Mouse (Mus musculus) neural tube, embryonic 13.5 days (tissue): ENCODE results near the gene Csta1. TPM values are rescaled to one million over a fixed set of nuclear protein-coding genes. Genes with fewer than 3 reads are reported as not detected.
"Not testable (repeated sequence)": the region's sequence is repeated elsewhere in the genome, so short reads cannot be mapped to it uniquely, and the experiment has no call there.

Experiments
- ATAC-seq: fragments of 200-750 bp; cut with Nextera tagmentation; 2 replicates; pipeline ENCODE4 v1.8.0; 2017; ENCODE audit warnings: low read depth, mild to moderate bottlenecking, moderate TSS enrichment, moderate library complexity
- H3K27ac ChIP-seq: fragments of 300-500 bp; sonication (generic); replicated peaks from 2 replicates; pipeline ENCODE4 v1.5.1; 2015; ENCODE audit warnings: moderate library complexity, mild to moderate bottlenecking, inconsistent platforms
- H3K27me3 ChIP-seq: fragments of 300-500 bp; sonication (generic); 2 replicates; pipeline ENCODE4 v1.6.1; 2015; ENCODE audit warnings: mild to moderate bottlenecking, inconsistent platforms
- H3K36me3 ChIP-seq: fragments of 300-500 bp; sonication (generic); 2 replicates; pipeline ENCODE4 v1.6.1; 2015; ENCODE audit warnings: mild to moderate bottlenecking, inconsistent platforms
- H3K4me1 ChIP-seq: fragments of 300-500 bp; sonication (generic); replicated peaks from 2 replicates; pipeline ENCODE4 v1.6.1; 2015; ENCODE audit warnings: inconsistent platforms
- H3K4me2 ChIP-seq: fragments of 300-500 bp; sonication (generic); 2 replicates; pipeline ENCODE4 v1.6.1; 2015; ENCODE audit warnings: inconsistent platforms, mild to moderate bottlenecking, moderate library complexity
- H3K4me3 ChIP-seq: fragments of 300-500 bp; sonication (generic); 2 replicates; pipeline ENCODE4 v1.5.1; 2015; ENCODE audit warnings: mild to moderate bottlenecking, inconsistent platforms
- H3K9ac ChIP-seq: fragments of 300-500 bp; sonication (generic); 2 replicates; pipeline ENCODE4 v1.6.1; 2015; ENCODE audit warnings: moderate library complexity, mild to moderate bottlenecking, inconsistent platforms
- H3K9me3 ChIP-seq: fragments of 300-500 bp; sonication (generic); 2 replicates; pipeline ENCODE4 v1.6.1; 2016; ENCODE audit warnings: inconsistent platforms
- WGBS: fragments of 180-500 bp; shearing (Covaris S2); methylation state at CpG from one replicate; pipeline ENCODE4 v1.1.7; 2015; 5-methylcytosine and 5-hydroxymethylcytosine counted together
- polyA plus RNA-seq: library from polyadenylated mRNA; unstranded; fragments of >200 nt; fragmentation: Nextera tagmentation; extraction: Ambion mirVana; gene quantifications from 2 replicates; pipeline ENCODE4 v1.2.1, GENCODE M21; 2015

Gene Csta1
- not detected in 2 replicates for polyA plus RNA-seq

- Histone ChIP-seq H3K27ac (no peak within 1 kb of the TSS), H3K4me1 (no peaks in the 10 kb centered on the region), H3K9me3 (no peaks in the 10 kb centered on the region), H3K9ac (no peak within 1 kb of the TSS), H3K36me3 (no peaks in the 10 kb centered on the region), H3K4me3 (no peak within 1 kb of the TSS), H3K4me2 (no peak within 1 kb of the TSS), H3K27me3 (no peaks in the 10 kb centered on the region)
- ATAC-seq: no peak
- 78% methylated on average over 1 of the region's 1 CpGs for WGBS
Measured at GRCm38 (mm10) chr16:36131141-36131540, at the start of gene Csta1. Gene Csta1 (minus strand): TSS chr16:36131241.

GRCm38 (mm10) chr16:36179910-36180309, 48.9 kb upstream of the Csta1 start:
- Histone ChIP-seq H3K9ac (no peak overlapping the region), H3K27me3 (no peaks in the 10 kb centered on the region), H3K4me3 (no peak overlapping the region), H3K9me3 (no peaks in the 10 kb centered on the region), H3K4me2 (no peak overlapping the region), H3K27ac (no peak overlapping the region), H3K36me3 (no peaks in the 10 kb centered on the region), H3K4me1 (no peaks in the 10 kb centered on the region)
- WGBS: 89% methylated on average over 2 of the region's 2 CpGs
- ATAC-seq: no peak

- Histone ChIP-seq H3K4me3 (no peak overlapping the region), H3K9ac (no peak overlapping the region), H3K4me1 (no peaks in the 10 kb centered on the region), H3K27ac (no peak overlapping the region), H3K36me3 (no peaks in the 10 kb centered on the region), H3K9me3 (no peaks in the 10 kb centered on the region), H3K4me2 (no peak overlapping the region), H3K27me3 (no peaks in the 10 kb centered on the region)
- no peak for ATAC-seq
Measured at GRCm38 (mm10) chr16:36176108-36176507, 45.1 kb upstream of the Csta1 start.

GRCm38 (mm10) chr16:36167841-36168240, 36.8 kb upstream of the Csta1 start:
- H3K9ac ChIP-seq, ATAC-seq, H3K4me1 ChIP-seq, H3K9me3 ChIP-seq, H3K4me3 ChIP-seq, H3K27me3 ChIP-seq, H3K36me3 ChIP-seq, H3K27ac ChIP-seq, H3K4me2 ChIP-seq: not testable (repeated sequence)
- 76% methylated on average over 10 of the region's 10 CpGs for WGBS

GRCm38 (mm10) chr16:36156402-36156975, 25.4 kb upstream of the Csta1 start, which contains the start of gene Stfa2l1:
Gene Stfa2l1 (plus strand): TSS chr16:36156811.
- Histone ChIP-seq H3K9ac (no peak within 1 kb of the TSS), H3K4me3 (no peak within 1 kb of the TSS), H3K36me3 (no peaks in the 10 kb centered on the region), H3K4me1 (no peaks in the 10 kb centered on the region), H3K4me2 (no peak within 1 kb of the TSS), H3K9me3 (no peaks in the 10 kb centered on the region), H3K27me3 (no peaks in the 10 kb centered on the region), H3K27ac (no peak within 1 kb of the TSS)
- no peak for ATAC-seq

- no peak overlapping the region for H3K4me3 ChIP-seq
- no peak overlapping the region for H3K4me2 ChIP-seq
- H3K9me3 ChIP-seq: no peaks in the 10 kb centered on the region
- no peak overlapping the region for H3K9ac ChIP-seq
- ATAC-seq: no peak
- no peaks in the 10 kb centered on the region for H3K27me3 ChIP-seq
- H3K27ac ChIP-seq: no peak overlapping the region
- H3K36me3 ChIP-seq: no peaks in the 10 kb centered on the region
- H3K4me1 ChIP-seq: no peaks in the 10 kb centered on the region
- 75% methylated on average over 2 of the region's 2 CpGs for WGBS
Measured at GRCm38 (mm10) chr16:36138201-36138600, 7.2 kb upstream of the Csta1 start.

GRCm38 (mm10) chr16:36128092-36128491, 2.9 kb downstream of the Csta1 start:
- ATAC-seq: no peak
- 88% methylated on average over 7 of the region's 7 CpGs for WGBS

GRCm38 (mm10) chr16:36115751-36116150, 15.3 kb downstream of the Csta1 start:
- not testable (repeated sequence) for H3K36me3 ChIP-seq, H3K9me3 ChIP-seq, ATAC-seq, H3K27me3 ChIP-seq, H3K4me1 ChIP-seq, H3K27ac ChIP-seq, H3K4me2 ChIP-seq, H3K9ac ChIP-seq, H3K4me3 ChIP-seq
- 93% methylated on average over 6 of the region's 6 CpGs for WGBS

More at GRCm38 (mm10) chr16:36128092-36128491, 2.9 kb downstream of the Csta1 start:
- Histone ChIP-seq H3K27me3 (no peaks in the 10 kb centered on the region), H3K9ac (no peak overlapping the region), H3K4me3 (no peak overlapping the region), H3K36me3 (no peaks in the 10 kb centered on the region), H3K9me3 (no peaks in the 10 kb centered on the region), H3K4me1 (no peaks in the 10 kb centered on the region), H3K27ac (no peak overlapping the region), H3K4me2 (no peak overlapping the region)

- H3K4me2 ChIP-seq, H3K27me3 ChIP-seq, H3K4me3 ChIP-seq, H3K9ac ChIP-seq, H3K9me3 ChIP-seq, H3K36me3 ChIP-seq, H3K4me1 ChIP-seq, H3K27ac ChIP-seq, ATAC-seq: not testable (repeated sequence)
Measured at GRCm38 (mm10) chr16:36111486-36111885, 19.6 kb downstream of the Csta1 start.

GRCm38 (mm10) chr16:36102211-36102610, 28.8 kb downstream of the Csta1 start:
- H3K4me2 ChIP-seq: no peak overlapping the region
- H3K4me1 ChIP-seq: no peaks in the 10 kb centered on the region
- no peaks in the 10 kb centered on the region for H3K36me3 ChIP-seq
- H3K9me3 ChIP-seq: no peaks in the 10 kb centered on the region
- no peak overlapping the region for H3K4me3 ChIP-seq
- WGBS: 90% methylated on average over 1 of the region's 1 CpGs
- H3K9ac ChIP-seq: no peak overlapping the region
- no peak for ATAC-seq
- H3K27ac ChIP-seq: no peak overlapping the region
- H3K27me3 ChIP-seq: no peaks in the 10 kb centered on the region

- Histone ChIP-seq H3K27me3 (no peaks in the 10 kb centered on the region), H3K4me2 (no peak overlapping the region), H3K4me3 (no peak overlapping the region), H3K9me3 (no peaks in the 10 kb centered on the region), H3K36me3 (no peaks in the 10 kb centered on the region), H3K27ac (no peak overlapping the region), H3K4me1 (no peaks in the 10 kb centered on the region), H3K9ac (no peak overlapping the region)
- no peak for ATAC-seq
- WGBS: 87% methylated on average over 1 of the region's 1 CpGs
Measured at GRCm38 (mm10) chr16:36101526-36101925, 29.5 kb downstream of the Csta1 start.

GRCm38 (mm10) chr16:36097813-36098499, 33.1 kb downstream of the Csta1 start:
- not testable (repeated sequence) for H3K36me3 ChIP-seq, ATAC-seq

GRCm38 (mm10) chr16:36094079-36094478, 37.0 kb downstream of the Csta1 start:
- no peak overlapping the region for H3K4me2 ChIP-seq
- H3K9ac ChIP-seq: no peak overlapping the region
- ATAC-seq: no peak
- 85% methylated on average over 3 of the region's 3 CpGs for WGBS
- H3K27ac ChIP-seq: no peak overlapping the region
- no peaks in the 10 kb centered on the region for H3K9me3 ChIP-seq
- H3K36me3 ChIP-seq: peaks cover 14% of the 10 kb centered on the region
- H3K4me1 ChIP-seq: no peaks in the 10 kb centered on the region
- no peaks in the 10 kb centered on the region for H3K27me3 ChIP-seq
- no peak overlapping the region for H3K4me3 ChIP-seq

More at GRCm38 (mm10) chr16:36097813-36098499, 33.1 kb downstream of the Csta1 start:
- H3K4me3 ChIP-seq, H3K9ac ChIP-seq, H3K9me3 ChIP-seq, H3K27ac ChIP-seq, H3K4me1 ChIP-seq, H3K27me3 ChIP-seq, H3K4me2 ChIP-seq: not testable (repeated sequence)
- 93% methylated on average over 12 of the region's 12 CpGs for WGBS
